Mouse (Mus musculus) central nervous system, embryonic 18 days (tissue): ENCODE data around the gene Gm14459. TPM values are rescaled to one million over a fixed set of nuclear protein-coding genes. Genes with fewer than 3 reads are reported as not detected.

Experiments
- polyA plus RNA-seq: library from polyadenylated mRNA; depleted of rRNA; stranded (reverse); fragments of >200 nt; gene quantifications from 2 replicates; pipeline ENCODE4 v1.2.3, GENCODE M21; 2012; rRNA removed

Gene Gm14459
- polyA plus RNA-seq = not detected in 2 replicates

DNA sequence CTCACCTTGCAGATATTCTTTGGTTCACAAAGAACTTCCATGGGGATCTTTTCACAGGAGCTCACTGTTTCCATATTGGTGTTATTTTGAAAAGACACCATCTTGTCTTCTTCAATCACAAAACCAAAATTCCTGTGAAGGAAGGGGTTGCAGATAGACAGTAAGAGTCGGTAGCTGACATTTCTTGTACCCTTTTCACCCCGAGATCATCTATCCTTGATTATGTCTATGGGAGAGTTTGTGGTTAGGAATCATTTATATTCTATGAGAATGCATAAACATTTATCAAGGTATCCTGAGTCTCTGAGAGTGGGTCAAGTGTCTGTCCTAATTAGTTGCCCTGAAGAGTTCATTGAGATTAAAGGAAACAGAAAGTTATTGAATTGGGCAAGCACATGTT, at the start of gene Gm14459:
Gene Gm14459, minus strand, starts transcription at position 101 of the 400 bp plus-strand sequence.

DNA sequence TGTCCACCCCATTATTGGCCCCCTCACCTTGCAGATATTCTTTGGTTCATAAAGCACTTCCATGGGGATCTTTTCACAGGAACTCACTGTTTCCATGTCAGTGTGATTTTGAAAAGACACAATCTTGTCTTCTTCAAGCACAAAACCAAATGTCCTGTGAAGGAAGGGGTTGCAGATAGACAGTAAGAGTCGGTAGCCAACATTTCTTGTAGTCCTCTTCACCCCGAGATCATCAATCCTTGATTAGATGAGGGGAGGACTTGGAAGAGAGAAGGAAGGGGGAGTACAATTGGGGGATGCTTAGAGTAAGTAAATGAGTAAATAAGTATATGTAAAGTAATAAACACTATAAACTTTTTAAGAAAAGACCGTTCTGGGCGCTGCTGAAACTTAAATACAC, 23.4 kb upstream of the Gm14459 start, which contains the start of gene Ssxb6:
Gene Ssxb6, minus strand, starts transcription at position 101 of the 400 bp plus-strand sequence.

Other genes with a start within 250 kb of the Gm14459 start
- gene Ssxb10, start 197.5 kb downstream of the Gm14459 start, polyA plus RNA-seq = not detected in 2 replicates
- gene Ssxb9, start 158.0 kb downstream of the Gm14459 start, polyA plus RNA-seq = not detected in 2 replicates
- gene Ssxb1, start 111.6 kb downstream of the Gm14459 start, polyA plus RNA-seq = not detected in 2 replicates
- gene Ssxb2, start 63.2 kb downstream of the Gm14459 start, polyA plus RNA-seq = not detected in 2 replicates
- gene Ssxb6, start 23.3 kb upstream of the Gm14459 start, polyA plus RNA-seq = not detected in 2 replicates
- gene Ssxb3, start 66.9 kb upstream of the Gm14459 start, polyA plus RNA-seq = not detected in 2 replicates
- gene Ssxb8, start 165.9 kb upstream of the Gm14459 start, polyA plus RNA-seq = not detected in 2 replicates
- not detected in 2 replicates for gene Ssx9, start 223.5 kb upstream of the Gm14459 start, polyA plus RNA-seq